Mouse (Mus musculus) heart, embryonic 16.5 days (tissue): ENCODE results near the gene Farp1. TPM values are rescaled to one million over a fixed set of nuclear protein-coding genes. Genes with fewer than 3 reads are reported as not detected.

ENCODE experiments used
- ATAC-seq: fragments of 200-750 bp; cut with Nextera tagmentation; replicated peaks from 2 replicates; pipeline ENCODE4 v1.8.0; 2017; ENCODE audit warnings: moderate number of reproducible peaks; ENCODE audit not compliant: insufficient read depth, low FRiP score; ENCODE audit errors: extremely low read depth
- H3K27ac ChIP-seq: fragments of 300-500 bp; sonication (generic); 2 replicates; pipeline ENCODE4 v1.5.1; 2014; ENCODE audit warnings: mild to moderate bottlenecking, low read length, control low read depth, moderate library complexity
- H3K27me3 ChIP-seq: fragments of 300-500 bp; sonication (generic); 2 replicates; pipeline ENCODE4 v1.6.1; 2014; ENCODE audit warnings: low read length, mixed read lengths; ENCODE audit not compliant: control insufficient read depth, insufficient read depth
- H3K36me3 ChIP-seq: fragments of 300-500 bp; sonication (generic); 2 replicates; pipeline ENCODE4 v1.6.1; 2014; ENCODE audit not compliant: control insufficient read depth, insufficient read depth
- H3K4me1 ChIP-seq: fragments of 300-500 bp; sonication (generic); 2 replicates; pipeline ENCODE4 v1.6.1; 2014; ENCODE audit warnings: low read length, mixed read lengths; ENCODE audit not compliant: control insufficient read depth, insufficient read depth
- H3K4me2 ChIP-seq: fragments of 300-500 bp; sonication (generic); 2 replicates; pipeline ENCODE4 v1.6.1; 2014; ENCODE audit warnings: low read depth, mild to moderate bottlenecking, control low read depth, low read length
- H3K4me3 ChIP-seq: fragments of 300-500 bp; sonication (generic); 2 replicates; pipeline ENCODE4 v1.5.1; 2014; ENCODE audit warnings: mild to moderate bottlenecking, control low read depth, low read length
- H3K9ac ChIP-seq: fragments of 300-500 bp; sonication (generic); 2 replicates; pipeline ENCODE4 v1.6.1; 2014; ENCODE audit warnings: low read length, control low read depth
- H3K9me3 ChIP-seq: fragments of 300-500 bp; sonication (generic); replicated peaks from 2 replicates; pipeline ENCODE4 v1.6.1; 2016; ENCODE audit warnings: low read length; ENCODE audit not compliant: control insufficient read depth
- WGBS: fragments of 180-500 bp; shearing (Covaris S2); extraction: QIAGEN DNeasy Blood & Tissue Kit; methylation state at CpG from one replicate; pipeline ENCODE4 v1.1.7; 2014; 5-methylcytosine and 5-hydroxymethylcytosine counted together
- polyA plus RNA-seq: library from polyadenylated mRNA; unstranded; fragments of >200 nt; fragmentation: Nextera tagmentation; extraction: Ambion mirVana; gene quantifications from 2 replicates; pipeline ENCODE4 v1.2.1, GENCODE M21; 2015

Farp1 gene
- polyA plus RNA-seq, 1 experiment from 2014 or later = 11.6 TPM

GRCm38 (mm10) chr14:121239386-121239785 is 204.4 kb downstream of the Farp1 start:
- Histone ChIP-seq H3K9me3 (no peaks in the 10 kb centered on the region), H3K9ac (no peak overlapping the region), H3K4me1 (no peaks in the 10 kb centered on the region), H3K4me3 (no peak overlapping the region), H3K4me2 (no peak overlapping the region), H3K36me3 (peaks cover 28% of the 10 kb centered on the region), H3K27ac (no peak overlapping the region), H3K27me3 (no peaks in the 10 kb centered on the region)
- WGBS = 71% methylated on average over 8 of the region's 8 CpGs
- no peak for ATAC-seq

GRCm38 (mm10) chr14:121244104-121244503 is 209.1 kb downstream of the Farp1 start:
- H3K36me3 ChIP-seq = peaks cover 28% of the 10 kb centered on the region
- H3K4me3 ChIP-seq = no peak overlapping the region
- no peak for ATAC-seq
- no peak overlapping the region for H3K27ac ChIP-seq
- H3K4me1 ChIP-seq = peaks cover 25% of the 10 kb centered on the region
- no peaks in the 10 kb centered on the region for H3K27me3 ChIP-seq
- H3K9me3 ChIP-seq = no peaks in the 10 kb centered on the region
- no peak overlapping the region for H3K9ac ChIP-seq
- WGBS = 90% methylated on average over 15 of the region's 15 CpGs
- H3K4me2 ChIP-seq = no peak overlapping the region

DNA sequence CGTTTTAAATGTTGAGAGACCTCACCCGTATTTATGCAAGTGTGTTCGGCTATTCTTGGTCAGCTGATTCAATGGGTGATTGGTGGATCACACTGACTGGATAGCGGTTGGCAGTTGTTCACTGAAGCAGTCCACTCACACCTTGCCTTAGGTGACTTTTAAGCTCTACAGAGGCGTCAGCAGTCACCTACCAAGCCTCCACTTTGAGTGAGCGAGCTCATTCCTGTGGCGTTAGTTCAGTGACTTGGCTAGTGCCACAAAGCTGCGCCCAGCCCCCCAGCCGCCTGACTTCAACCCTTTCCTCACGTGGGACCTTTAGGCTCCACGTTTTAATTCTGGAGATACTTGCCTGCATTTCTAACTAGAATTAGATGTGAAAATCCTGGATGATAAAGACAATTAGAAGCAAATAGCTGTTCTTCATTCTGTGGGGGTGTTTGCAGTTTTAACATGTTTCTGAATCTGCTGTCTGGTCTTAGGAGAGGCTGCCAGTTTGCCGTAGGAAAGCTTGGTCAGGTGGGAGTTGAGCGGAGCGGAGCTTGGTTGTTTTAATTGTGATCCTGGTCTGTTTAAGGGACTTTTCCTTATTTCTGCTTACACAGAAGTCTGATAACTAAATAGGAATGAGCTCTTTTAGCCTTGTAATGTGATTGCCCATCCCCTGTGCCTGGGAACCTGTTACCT is 211.2 kb downstream of the Farp1 start:
- ATAC-seq = 0 out of 2 replicates have a peak, but pooled peaks have one; percentile 31
- H3K9me3 ChIP-seq = no peaks in the 10 kb centered on the region
- H3K4me1 ChIP-seq = peaks cover 25% of the 10 kb centered on the region
- H3K36me3 ChIP-seq = peaks cover 19% of the 10 kb centered on the region
- H3K27ac ChIP-seq = peak overlapping the region; percentile 11; the same call in 1 of the 2 replicates
- H3K27me3 ChIP-seq = no peaks in the 10 kb centered on the region
- no peak overlapping the region for H3K4me3 ChIP-seq
- H3K4me2 ChIP-seq = no peak overlapping the region
- 55% methylated on average over 14 of the region's 14 CpGs for WGBS
- H3K9ac ChIP-seq = no peak overlapping the region

- H3K4me2 ChIP-seq = no peak overlapping the region
- no peaks in the 10 kb centered on the region for H3K27me3 ChIP-seq
- H3K4me3 ChIP-seq = no peak overlapping the region
- 55% methylated on average over 7 of the region's 7 CpGs for WGBS
- no peak for ATAC-seq
- no peaks in the 10 kb centered on the region for H3K9me3 ChIP-seq
- peaks cover 18% of the 10 kb centered on the region for H3K36me3 ChIP-seq
- no peak overlapping the region for H3K9ac ChIP-seq
- H3K4me1 ChIP-seq = peaks cover 25% of the 10 kb centered on the region
- H3K27ac ChIP-seq = peak overlapping the region; percentile 11; the same call in 1 of the 2 replicates
These were observed 212.3 kb downstream of the Farp1 start for GRCm38 (mm10) chr14:121247287-121247686.

DNA sequence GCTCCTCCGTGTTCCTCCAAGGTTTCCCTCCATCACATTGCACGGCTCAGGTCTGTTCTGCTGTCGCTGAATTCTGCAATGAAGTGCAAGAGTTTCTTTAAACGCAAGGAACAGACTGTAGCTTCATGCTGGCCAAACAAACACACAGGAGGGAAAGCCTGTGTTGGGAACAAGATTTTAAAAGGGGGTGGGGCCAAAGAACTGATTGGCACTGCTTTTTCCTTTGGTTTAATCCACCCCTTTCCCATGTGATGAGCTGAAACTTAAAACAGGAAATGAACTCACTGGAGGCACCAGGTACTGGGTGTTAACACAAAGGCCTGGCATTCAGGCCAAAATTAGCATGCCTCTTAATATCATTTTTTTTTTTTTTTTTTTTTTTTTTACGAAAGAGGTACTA is 213.3 kb downstream of the Farp1 start:
- H3K9ac ChIP-seq = no peak overlapping the region
- H3K36me3 ChIP-seq = peaks cover 9% of the 10 kb centered on the region
- H3K9me3 ChIP-seq = no peaks in the 10 kb centered on the region
- H3K4me1 ChIP-seq = peaks cover 27% of the 10 kb centered on the region
- ATAC-seq = no peak
- 78% methylated on average over 5 of the region's 5 CpGs for WGBS
- no peak overlapping the region for H3K4me2 ChIP-seq
- no peak overlapping the region for H3K4me3 ChIP-seq
- no peak overlapping the region for H3K27ac ChIP-seq
- H3K27me3 ChIP-seq = no peaks in the 10 kb centered on the region

GRCm38 (mm10) chr14:121251099-121251498 is 216.1 kb downstream of the Farp1 start:
- Histone ChIP-seq H3K27ac (no peak overlapping the region), H3K36me3 (no peaks in the 10 kb centered on the region), H3K27me3 (no peaks in the 10 kb centered on the region), H3K4me3 (no peak overlapping the region), H3K4me2 (no peak overlapping the region), H3K9me3 (no peaks in the 10 kb centered on the region), H3K9ac (no peak overlapping the region), H3K4me1 (peaks cover 21% of the 10 kb centered on the region)
- ATAC-seq = no peak
- 74% methylated on average over 5 of the region's 5 CpGs for WGBS

- Histone ChIP-seq H3K4me3 (no peak overlapping the region), H3K9ac (no peak overlapping the region), H3K9me3 (no peaks in the 10 kb centered on the region), H3K27ac (no peak overlapping the region), H3K4me2 (no peak overlapping the region), H3K36me3 (no peaks in the 10 kb centered on the region), H3K27me3 (no peaks in the 10 kb centered on the region), H3K4me1 (peaks cover 15% of the 10 kb centered on the region)
- WGBS = 80% methylated on average over 4 of the region's 4 CpGs
- ATAC-seq = no peak
These were observed 216.7 kb downstream of the Farp1 start for GRCm38 (mm10) chr14:121251708-121252107.

DNA sequence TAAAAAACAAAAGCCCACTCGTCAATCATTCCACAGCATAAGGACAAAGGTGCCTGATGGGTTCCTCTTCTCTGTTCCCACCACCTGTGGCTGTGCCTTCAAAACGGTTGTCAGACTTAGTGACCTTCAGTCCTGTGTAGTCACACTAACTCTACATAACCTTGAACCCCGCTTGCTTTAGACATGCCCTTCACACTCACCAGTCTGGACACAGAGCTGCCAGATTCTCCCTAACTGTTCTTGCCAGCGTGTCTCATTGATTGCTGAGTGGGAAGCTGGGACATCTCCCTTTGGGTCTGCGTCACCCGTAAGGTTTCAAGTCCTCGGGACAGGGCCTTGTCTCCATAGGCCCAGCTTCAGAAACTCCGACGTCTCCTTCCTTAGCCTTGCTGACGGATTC is 217.5 kb downstream of the Farp1 start:
- no peak overlapping the region for H3K4me2 ChIP-seq
- H3K36me3 ChIP-seq = no peaks in the 10 kb centered on the region

GRCm38 (mm10) chr14:121254869-121255268 is 219.9 kb downstream of the Farp1 start:
- Histone ChIP-seq H3K4me3 (no peak overlapping the region), H3K4me1 (0 out of 2 replicates have a peak, but pooled peaks cover 2% of the 10 kb centered on the region), H3K27ac (no peak overlapping the region), H3K9ac (no peak overlapping the region), H3K4me2 (no peak overlapping the region), H3K27me3 (no peaks in the 10 kb centered on the region), H3K9me3 (no peaks in the 10 kb centered on the region), H3K36me3 (no peaks in the 10 kb centered on the region)
- WGBS = 79% methylated on average over 10 of the region's 10 CpGs
- no peak for ATAC-seq

More for the DNA sequence above, 217.5 kb downstream of the Farp1 start:
- no peak overlapping the region for H3K27ac ChIP-seq
- no peaks in the 10 kb centered on the region for H3K27me3 ChIP-seq
- no peak for ATAC-seq
- no peak overlapping the region for H3K9ac ChIP-seq
- 83% methylated on average over 10 of the region's 10 CpGs for WGBS
- peaks cover 8% of the 10 kb centered on the region for H3K4me1 ChIP-seq
- H3K4me3 ChIP-seq = no peak overlapping the region
- H3K9me3 ChIP-seq = no peaks in the 10 kb centered on the region
